Mouse (Mus musculus): ENCODE measurements around the gene Adtrp. TPM values are rescaled to one million over a fixed set of nuclear protein-coding genes. Genes with fewer than 3 reads are reported as not detected.

The Adtrp gene
- total RNA-seq, 2 experiments from 2014 or later: not detected

- no peak overlapping the region for H3K27ac ChIP-seq
- no peak for TF ChIP-seq CTCF (conservative IDR thresholded peaks at IDR 0.05)
Measured at GRCm38 (mm10) chr13:41860603-41861405, 13.3 kb upstream of the Adtrp start.

DNA sequence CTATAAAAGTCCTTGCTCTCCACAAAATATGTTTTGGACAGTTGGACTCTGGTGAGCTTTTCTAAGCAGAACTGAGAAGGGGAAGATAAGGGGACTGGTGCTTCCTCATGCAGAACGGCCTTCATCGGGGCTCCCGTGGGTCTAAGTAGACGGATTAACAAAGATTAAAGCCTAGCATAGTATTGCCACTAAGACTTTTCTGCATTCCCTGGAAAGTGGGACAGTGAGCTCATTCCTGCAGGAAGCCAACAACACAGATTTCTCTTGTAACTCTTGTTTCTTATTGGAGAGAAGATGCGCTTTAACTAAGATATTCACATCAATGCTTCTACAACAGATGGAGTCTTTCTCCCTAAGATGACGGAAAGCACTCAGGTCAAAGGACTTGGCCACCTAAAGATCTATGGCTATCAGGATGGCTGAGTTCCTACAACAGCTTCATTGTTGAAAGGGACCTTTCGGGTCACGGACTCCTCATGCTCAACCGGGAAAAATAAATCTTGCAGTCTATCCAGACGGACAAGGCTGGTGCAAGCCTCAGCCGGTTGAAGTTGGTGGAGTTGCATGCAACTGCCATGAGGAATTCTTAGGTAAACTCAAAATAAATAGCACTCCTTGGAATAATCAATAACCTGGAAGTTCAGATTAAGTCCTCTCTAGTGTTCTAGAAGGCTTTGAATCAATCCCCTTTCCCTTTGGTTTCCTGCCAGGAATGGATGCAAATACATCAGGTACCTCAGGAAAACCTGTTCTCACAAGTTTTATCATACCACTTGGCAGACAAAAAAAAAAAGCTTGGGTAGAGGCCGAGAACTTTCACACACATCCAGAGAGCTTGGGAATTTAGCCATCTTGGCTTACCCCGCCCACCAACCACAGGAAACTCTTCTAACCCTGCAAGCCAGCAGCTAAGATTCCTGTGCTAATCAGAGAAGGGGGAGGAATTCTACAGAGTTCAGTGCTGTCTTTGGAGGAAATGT, 8.0 kb upstream of the Adtrp start:
- no peak overlapping the region for H3K4me3 ChIP-seq
- DNase-seq (ENCODE audit: low spot score in 2 of 2): no peak
- no peak overlapping the region for H3K27ac ChIP-seq
- TF ChIP-seq CTCF (conservative IDR thresholded peaks at IDR 0.05): no peak

More at GRCm38 (mm10) chr13:41860603-41861405, 13.3 kb upstream of the Adtrp start:
- no peak for DNase-seq (ENCODE audit: low spot score in 2 of 2)
- no peak overlapping the region for H3K4me3 ChIP-seq

- no peak overlapping the region for H3K4me3 ChIP-seq
- DNase-seq (ENCODE audit: low spot score in 2 of 2): no peak
- H3K27ac ChIP-seq: no peak overlapping the region
- TF ChIP-seq CTCF (conservative IDR thresholded peaks at IDR 0.05): no peak
Measured at GRCm38 (mm10) chr13:41850727-41851378, 3.4 kb upstream of the Adtrp start.

DNA sequence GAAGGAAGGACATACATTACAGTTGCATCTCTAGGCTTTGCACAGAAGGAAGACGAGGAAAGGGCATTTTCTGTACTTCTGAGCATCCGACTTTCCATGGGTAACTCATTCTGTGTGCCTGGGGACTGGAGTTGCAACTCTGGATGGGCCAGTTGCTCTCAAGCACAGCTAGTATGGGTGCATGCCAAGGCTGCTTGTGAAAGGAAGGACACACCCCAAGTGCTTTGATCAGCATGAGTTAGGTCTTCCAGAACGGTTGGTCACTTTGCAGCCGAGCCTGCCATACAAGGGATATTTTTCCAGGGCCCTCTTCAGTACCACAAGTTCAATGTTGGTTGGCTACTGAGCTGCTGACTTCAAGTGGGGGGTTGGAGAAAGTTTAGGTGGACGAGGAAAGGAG, 968 bp downstream of the Adtrp start:
- Histone ChIP-seq H3K4me3 (no peak overlapping the region), H3K27ac (no peak overlapping the region)
- TF ChIP-seq CTCF (conservative IDR thresholded peaks at IDR 0.05): no peak
- DNase-seq (ENCODE audit: low spot score in 2 of 2): no peak

- DNase-seq (ENCODE audit: low spot score in 2 of 2): no peak
- H3K27ac ChIP-seq: no peak overlapping the region
- no peak for TF ChIP-seq CTCF (conservative IDR thresholded peaks at IDR 0.05)
- H3K4me3 ChIP-seq: no peak overlapping the region
Measured at GRCm38 (mm10) chr13:41845013-41845412, 2.5 kb downstream of the Adtrp start.

GRCm38 (mm10) chr13:41844071-41844470, 3.4 kb downstream of the Adtrp start:
- no peak for TF ChIP-seq CTCF (conservative IDR thresholded peaks at IDR 0.05)
- H3K4me3 ChIP-seq: no peak overlapping the region

DNA sequence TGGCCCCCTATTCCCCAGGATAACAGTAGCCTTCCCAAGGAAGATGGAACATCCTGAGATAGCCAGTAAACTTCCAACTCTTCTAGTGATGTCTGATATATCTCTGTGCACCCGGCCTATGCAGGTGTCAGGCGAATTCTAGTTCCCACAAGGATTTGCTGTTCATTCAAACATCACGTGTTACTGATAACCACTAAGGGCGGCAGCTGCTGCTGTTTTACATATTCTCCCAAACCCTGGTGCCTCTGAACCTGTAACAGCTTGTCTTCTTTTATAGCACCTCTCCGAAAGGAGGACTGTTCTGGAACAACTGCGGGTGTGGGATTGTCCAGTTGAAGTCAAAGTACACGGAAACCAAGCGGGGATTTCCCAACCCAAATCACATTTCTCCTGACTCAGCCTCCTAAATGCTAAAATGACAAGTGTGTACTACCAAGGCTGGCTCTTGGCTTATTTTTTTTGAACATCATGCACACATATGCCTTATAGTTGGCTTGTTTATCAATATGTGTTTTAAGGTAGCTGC, 13.8 kb downstream of the Adtrp start:
- Histone ChIP-seq H3K27ac (no peak overlapping the region), H3K4me3 (no peak overlapping the region)
- no peak for TF ChIP-seq CTCF (conservative IDR thresholded peaks at IDR 0.05)
- DNase-seq (ENCODE audit: low spot score in 2 of 2): no peak

More at GRCm38 (mm10) chr13:41844071-41844470, 3.4 kb downstream of the Adtrp start:
- DNase-seq (ENCODE audit: low spot score in 2 of 2): no peak
- no peak overlapping the region for H3K27ac ChIP-seq

GRCm38 (mm10) chr13:41828296-41828754, 19.2 kb downstream of the Adtrp start:
- Histone ChIP-seq H3K27ac (peak overlapping the region; percentile 62), H3K4me3 (no peak overlapping the region)
- no peak for TF ChIP-seq CTCF (conservative IDR thresholded peaks at IDR 0.05)
- no peak for DNase-seq (ENCODE audit: low spot score in 2 of 2)

DNA sequence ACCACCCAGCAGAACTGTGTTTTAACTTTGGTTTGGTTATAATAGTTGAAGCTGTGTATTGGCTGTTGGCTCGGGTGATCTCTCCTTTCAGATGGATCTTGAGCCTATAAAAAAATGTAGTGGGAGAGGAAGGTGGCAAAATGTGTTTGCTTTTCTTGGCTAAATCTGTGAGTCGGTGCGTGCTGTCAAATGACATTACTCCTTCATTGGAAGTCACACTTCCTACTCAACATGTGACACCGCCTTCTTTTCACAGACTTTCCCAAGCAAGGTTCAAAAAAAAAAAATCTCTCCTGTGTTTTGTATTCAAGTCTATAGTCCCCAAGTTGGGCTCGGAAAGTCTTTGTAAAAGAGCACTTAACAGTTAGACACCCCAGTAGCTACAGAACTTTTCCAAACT, 19.9 kb downstream of the Adtrp start:
- no peak for TF ChIP-seq CTCF (conservative IDR thresholded peaks at IDR 0.05)
- peak overlapping the region; percentile 62; the same call in 1 of the 2 replicates for H3K27ac ChIP-seq
- no peak overlapping the region for H3K4me3 ChIP-seq
- DNase-seq (ENCODE audit: low spot score in 2 of 2): no peak

DNA sequence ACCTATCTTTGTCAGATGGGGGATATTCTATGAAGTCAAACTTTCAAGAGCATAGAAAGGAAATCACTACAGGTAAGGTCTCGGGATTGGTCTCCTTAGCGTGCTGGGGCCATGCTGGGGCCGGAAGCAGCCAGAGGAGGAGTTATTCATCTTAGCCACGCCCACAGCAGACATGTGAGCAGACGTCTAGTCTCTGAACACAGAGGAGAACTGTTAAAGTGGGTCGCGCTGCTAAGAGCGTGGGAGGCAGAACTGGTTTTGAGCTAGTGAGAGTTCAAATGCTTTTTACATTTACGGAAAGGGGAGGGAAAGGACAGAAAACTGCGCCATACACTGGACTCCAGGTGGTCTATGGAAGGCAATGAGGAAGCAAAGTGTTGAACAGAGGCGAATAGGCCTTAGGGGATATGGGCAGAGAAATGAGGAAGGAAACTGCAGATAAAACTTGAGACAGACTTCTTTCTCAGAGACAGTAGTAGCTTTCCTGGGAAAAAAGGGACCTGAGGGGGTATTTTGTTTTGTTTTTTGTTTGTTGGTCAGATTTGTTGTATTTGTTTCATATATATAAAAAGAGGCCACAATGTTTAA, 22.0 kb downstream of the Adtrp start:
- Histone ChIP-seq H3K27ac (no peak overlapping the region; the same call in 1 of the 2 replicates), H3K4me3 (no peak overlapping the region)
- no peak for DNase-seq (ENCODE audit: low spot score in 2 of 2)
- no peak for TF ChIP-seq CTCF (conservative IDR thresholded peaks at IDR 0.05)

DNA sequence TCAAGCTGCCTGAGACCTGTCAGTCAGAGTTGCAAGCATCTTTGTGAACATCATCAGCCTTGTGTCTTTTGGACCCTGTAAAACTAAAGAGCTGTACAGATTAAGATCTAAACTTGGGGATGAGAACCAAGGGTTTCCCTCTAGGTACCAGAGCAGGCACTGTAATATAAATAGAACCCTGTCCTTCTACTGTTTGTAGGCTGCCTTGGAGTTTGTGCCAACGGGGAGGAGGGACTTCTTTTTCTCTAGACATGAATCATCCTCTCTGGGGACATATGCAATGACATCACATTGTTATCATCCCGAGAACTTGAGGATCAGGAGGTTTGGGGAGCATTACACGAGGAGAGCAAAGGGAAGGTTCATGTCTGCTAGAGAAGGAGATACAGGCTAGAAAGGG, 24.4 kb downstream of the Adtrp start:
- no peak for TF ChIP-seq CTCF (conservative IDR thresholded peaks at IDR 0.05)
- no peak overlapping the region for H3K4me3 ChIP-seq
- no peak for DNase-seq (ENCODE audit: low spot score in 2 of 2)
- no peak overlapping the region for H3K27ac ChIP-seq

GRCm38 (mm10) chr13:41822617-41823016, 24.9 kb downstream of the Adtrp start:
- no peak for TF ChIP-seq CTCF (conservative IDR thresholded peaks at IDR 0.05)
- Histone ChIP-seq H3K27ac (no peak overlapping the region), H3K4me3 (no peak overlapping the region)
- DNase-seq (ENCODE audit: low spot score in 2 of 2): peak; percentile 57 to 58
